Mouse (Mus musculus): ENCODE data around the gene A630076J17Rik.

Gene A630076J17Rik

GRCm38 (mm10) chr3:107231202-107231601 is 788 bp downstream of the A630076J17Rik start:
- DNase-seq, result no peak

GRCm38 (mm10) chr3:107233351-107233813 is 3.0 kb downstream of the A630076J17Rik start:
- peak; percentile 94 for DNase-seq

- no peak for DNase-seq
These were observed 3.5 kb downstream of the A630076J17Rik start for GRCm38 (mm10) chr3:107233945-107234344.

- DNase-seq, result no peak
These were observed 7.6 kb downstream of the A630076J17Rik start for GRCm38 (mm10) chr3:107238051-107238450.

GRCm38 (mm10) chr3:107238471-107238980 is 8.1 kb downstream of the A630076J17Rik start:
- no peak for DNase-seq

- no peak for DNase-seq
These were observed 9.2 kb downstream of the A630076J17Rik start, which contains the start of gene Prok1 for GRCm38 (mm10) chr3:107239607-107240006. TSS of gene Prok1 (minus strand) at chr3:107239707.

GRCm38 (mm10) chr3:107241389-107242094 is 11.1 kb downstream of the A630076J17Rik start:
- no peak for DNase-seq

GRCm38 (mm10) chr3:107246876-107247275 is 16.5 kb downstream of the A630076J17Rik start:
- DNase-seq, result no peak

GRCm38 (mm10) chr3:107249042-107249441 is 18.6 kb downstream of the A630076J17Rik start:
- no peak for DNase-seq

GRCm38 (mm10) chr3:107250320-107250719 is 19.9 kb downstream of the A630076J17Rik start:
- DNase-seq, result no peak

- DNase-seq, result no peak
These were observed 21.6 kb downstream of the A630076J17Rik start for GRCm38 (mm10) chr3:107252035-107252434.

GRCm38 (mm10) chr3:107253925-107254324 is 23.5 kb downstream of the A630076J17Rik start:
- DNase-seq, result no peak

- DNase-seq, result no peak
These were observed 25.6 kb downstream of the A630076J17Rik start for GRCm38 (mm10) chr3:107255992-107256391.

- DNase-seq, result no peak
These were observed 26.3 kb downstream of the A630076J17Rik start for GRCm38 (mm10) chr3:107256724-107257123.

- DNase-seq, result no peak
These were observed 27.5 kb downstream of the A630076J17Rik start for GRCm38 (mm10) chr3:107257924-107258323.

- no peak for DNase-seq
These were observed 30.8 kb downstream of the A630076J17Rik start for GRCm38 (mm10) chr3:107260956-107261850.

GRCm38 (mm10) chr3:107261851-107262165 is 31.4 kb downstream of the A630076J17Rik start:
- DNase-seq, result no peak

- no peak for DNase-seq
These were observed 36.5 kb downstream of the A630076J17Rik start for GRCm38 (mm10) chr3:107266814-107267345.

GRCm38 (mm10) chr3:107272433-107272832 is 42.0 kb downstream of the A630076J17Rik start:
- no peak for DNase-seq

- peak; percentile 49 for DNase-seq
These were observed 43.4 kb downstream of the A630076J17Rik start for GRCm38 (mm10) chr3:107273820-107274219.

- DNase-seq, result no peak
These were observed 44.9 kb downstream of the A630076J17Rik start for GRCm38 (mm10) chr3:107275351-107275750.

- no peak for DNase-seq
These were observed 45.6 kb downstream of the A630076J17Rik start for GRCm38 (mm10) chr3:107275996-107276395.

GRCm38 (mm10) chr3:107276626-107277025 is 46.2 kb downstream of the A630076J17Rik start:
- no peak for DNase-seq

Measured in right cerebral cortex, postnatal 4 days (tissue).